Mouse (Mus musculus) E14TG2a.4 (cell line): ENCODE measurements around the gene Lyrm2.
A peak's percentile ranks its signal among the peaks of the same experiment; 100 is the strongest.

ENCODE experiments used
- H3K27me3 ChIP-seq: 2 replicates; pipeline ENCODE4 v1.6.1; 2014; ENCODE audit warnings: low read length, control low read depth; ENCODE audit not compliant: insufficient read depth
- H3K36me3 ChIP-seq: 2 replicates; pipeline ENCODE4 v1.6.1; 2014; ENCODE audit warnings: low read length, control low read depth; ENCODE audit not compliant: insufficient read depth
- H3K4me1 ChIP-seq: replicated peaks from 2 replicates; pipeline ENCODE4 v1.6.1; 2014; ENCODE audit warnings: low read depth, low read length, control low read depth
- H3K4me3 ChIP-seq: replicated peaks from 2 replicates; pipeline ENCODE4 v1.5.1; 2014; ENCODE audit warnings: mild to moderate bottlenecking, low read length
- H3K9me3 ChIP-seq: 2 replicates; pipeline ENCODE4 v1.6.1; 2014; ENCODE audit warnings: low read length, control low read depth
- CTCF ChIP-seq: conservative IDR thresholded peaks from 2 replicates; pipeline ENCODE4 v1.5.1; 2014; ENCODE audit warnings: low read length
- NANOG ChIP-seq: IDR thresholded peaks from 2 replicates; pipeline ENCODE4 v1.6.1; 2014; ENCODE audit warnings: borderline replicate concordance, low read length, mixed read lengths
- POU5F1 ChIP-seq: IDR thresholded peaks from 2 replicates; pipeline ENCODE4 v1.6.1; 2014; ENCODE audit warnings: low read length, borderline replicate concordance

Lyrm2 gene

DNA sequence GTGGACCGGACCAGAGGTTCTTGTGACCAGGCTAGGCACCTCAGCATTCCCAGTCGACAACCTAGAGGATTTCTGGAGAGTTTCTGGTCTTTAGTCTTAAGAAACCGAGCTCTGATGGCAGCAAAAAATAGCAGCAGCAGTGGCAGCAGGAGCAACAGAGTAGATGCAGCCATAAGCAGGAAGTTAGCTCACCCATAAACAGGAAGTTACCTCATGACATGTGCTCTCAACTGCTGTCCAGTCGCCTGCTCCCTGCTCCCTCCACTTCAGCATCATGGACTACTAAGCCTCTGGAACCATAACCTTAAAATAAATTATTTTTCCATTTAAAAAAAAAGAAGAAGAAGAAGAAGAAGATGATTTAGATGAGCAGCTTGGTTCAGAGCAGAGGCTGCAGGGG is 11.0 kb upstream of the Lyrm2 start:
- Histone ChIP-seq H3K4me1 (0 out of 2 replicates have a peak, but pooled peaks cover 4% of the 10 kb centered on the region), H3K27me3 (no peaks in the 10 kb centered on the region), H3K36me3 (no peaks in the 10 kb centered on the region), H3K4me3 (no peak overlapping the region), H3K9me3 (peaks cover 32% of the 10 kb centered on the region)
- TF ChIP-seq NANOG = no peak
- TF ChIP-seq POU5F1 = no peak
- no peak for TF ChIP-seq CTCF

DNA sequence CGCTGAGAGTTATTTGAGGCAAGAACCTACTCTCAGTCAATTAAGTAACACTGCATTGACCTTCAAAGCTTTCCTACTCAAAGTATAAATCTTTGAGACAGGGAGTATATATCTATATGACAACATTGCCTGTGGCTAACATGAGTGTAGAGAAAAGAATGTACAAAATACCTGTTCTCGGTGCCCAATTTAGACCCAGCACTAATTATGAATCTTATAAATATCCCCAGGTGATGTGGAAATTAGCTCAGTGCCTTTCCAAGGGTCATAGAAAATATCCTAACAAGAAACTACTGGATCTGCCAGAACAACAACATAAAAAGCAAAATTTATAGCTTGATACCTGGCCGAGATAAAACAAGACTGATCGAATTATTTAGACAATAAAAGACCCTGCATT is 1.1 kb upstream of the Lyrm2 start:
- Histone ChIP-seq H3K4me1 (peaks cover 18% of the 10 kb centered on the region), H3K27me3 (no peaks in the 10 kb centered on the region), H3K9me3 (no peaks in the 10 kb centered on the region), H3K36me3 (peaks cover 6% of the 10 kb centered on the region), H3K4me3 (peak overlapping the region; percentile 87)
- TF ChIP-seq CTCF (no peak), NANOG (no peak), POU5F1 (no peak)

DNA sequence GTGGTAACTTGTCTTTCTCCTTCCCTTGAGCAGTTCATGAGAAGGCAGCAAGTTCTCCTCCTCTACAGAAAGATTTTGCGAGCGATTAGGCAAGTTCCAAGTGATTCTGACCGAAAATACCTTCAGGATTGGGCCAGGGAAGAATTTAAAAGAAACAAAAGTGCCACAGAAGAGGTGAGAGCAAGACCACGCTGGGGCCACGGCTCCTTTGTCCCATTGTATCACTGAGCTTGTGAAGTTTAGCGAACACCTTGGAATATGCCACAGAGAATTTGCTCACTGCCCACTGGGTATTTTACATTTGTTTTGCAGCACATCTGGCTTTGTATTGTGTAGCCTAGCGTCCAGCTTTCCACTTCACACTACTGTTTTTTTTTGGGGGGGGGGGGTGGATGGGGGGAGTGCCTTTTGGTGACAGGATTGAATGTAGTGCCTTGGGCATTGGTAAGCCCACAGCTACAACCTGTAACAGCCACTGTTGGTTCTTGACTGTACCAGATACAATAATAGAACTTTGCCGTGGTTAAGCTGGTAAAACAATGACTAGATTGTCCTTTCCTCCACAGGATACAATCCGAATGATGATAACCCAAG is 621 bp downstream of the Lyrm2 start:
- peaks cover 8% of the 10 kb centered on the region for H3K36me3 ChIP-seq
- TF ChIP-seq NANOG = no peak
- no peak for TF ChIP-seq POU5F1
- TF ChIP-seq CTCF = no peak
- peak overlapping the region; percentile 87 for H3K4me3 ChIP-seq
- H3K4me1 ChIP-seq = peaks cover 18% of the 10 kb centered on the region
- no peaks in the 10 kb centered on the region for H3K27me3 ChIP-seq
- H3K9me3 ChIP-seq = no peaks in the 10 kb centered on the region

DNA sequence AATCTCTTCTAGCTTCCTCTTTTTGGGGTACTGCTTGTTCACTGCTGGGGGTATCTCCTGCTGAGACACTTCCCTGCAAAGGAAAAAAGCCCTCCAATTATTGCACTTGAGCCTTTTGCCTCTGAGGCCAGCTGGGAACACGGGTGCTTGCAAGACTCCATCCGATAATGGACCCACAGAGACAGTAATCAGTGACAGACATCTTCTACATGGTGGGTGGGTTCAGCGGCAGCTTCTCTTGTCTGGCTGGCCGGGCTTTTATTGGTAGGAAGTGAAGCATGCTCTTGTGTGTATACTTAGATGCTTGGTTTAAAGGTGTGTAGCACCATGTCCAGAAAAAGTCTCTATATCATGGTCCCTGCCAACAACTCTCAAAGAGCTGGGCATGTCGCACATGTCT is 17.4 kb downstream of the Lyrm2 start:
- no peaks in the 10 kb centered on the region for H3K27me3 ChIP-seq
- TF ChIP-seq POU5F1 (no peak), CTCF (no peak), NANOG (no peak)
- H3K36me3 ChIP-seq = peaks cover 39% of the 10 kb centered on the region
- H3K9me3 ChIP-seq = no peaks in the 10 kb centered on the region
- no peak overlapping the region for H3K4me3 ChIP-seq
- H3K4me1 ChIP-seq = peaks cover 14% of the 10 kb centered on the region

DNA sequence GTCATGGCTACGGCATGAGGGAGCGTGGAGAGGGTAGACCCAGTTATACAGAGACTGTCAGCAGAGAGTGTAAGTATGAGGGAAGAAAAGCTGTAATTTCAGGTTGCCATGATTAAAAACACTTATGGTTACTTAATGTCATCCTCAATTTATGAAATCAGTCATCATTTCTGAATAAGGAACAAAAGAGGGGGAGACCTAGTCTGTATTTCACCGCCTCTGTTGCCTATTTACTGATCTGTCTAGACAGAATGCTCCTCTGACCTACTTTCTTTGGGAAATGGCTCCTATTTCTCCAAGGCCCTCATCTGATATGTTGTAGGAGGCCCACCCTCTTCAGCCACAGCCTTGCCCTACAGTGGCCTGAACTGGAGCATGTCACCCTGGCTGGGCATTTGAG is 20.6 kb downstream of the Lyrm2 start:
- TF ChIP-seq CTCF = no peak
- no peak for TF ChIP-seq POU5F1
- H3K36me3 ChIP-seq = peaks cover 40% of the 10 kb centered on the region
- H3K4me3 ChIP-seq = no peak overlapping the region
- H3K9me3 ChIP-seq = no peaks in the 10 kb centered on the region
- H3K27me3 ChIP-seq = no peaks in the 10 kb centered on the region
- H3K4me1 ChIP-seq = peaks cover 19% of the 10 kb centered on the region

DNA sequence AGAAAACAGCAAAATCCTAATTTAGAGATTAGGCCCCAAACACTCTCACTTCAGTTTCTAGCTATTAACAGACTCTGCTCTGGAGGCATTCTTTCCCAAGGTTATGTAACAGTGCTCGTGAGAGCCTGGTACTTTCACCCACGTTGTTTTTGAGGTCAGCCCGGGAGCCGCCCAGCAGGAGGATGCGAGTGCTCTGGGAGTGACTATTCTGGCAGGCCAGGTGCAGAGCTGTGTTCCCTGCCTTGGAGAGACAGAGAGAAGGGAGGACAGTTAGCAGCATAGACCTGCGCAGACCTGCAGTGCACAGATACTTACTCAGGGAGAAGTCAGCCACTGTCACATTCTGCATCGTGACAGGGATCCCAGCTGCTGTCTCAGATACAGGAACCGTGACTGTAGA is 24.2 kb downstream of the Lyrm2 start:
- Histone ChIP-seq H3K27me3 (no peaks in the 10 kb centered on the region), H3K9me3 (no peaks in the 10 kb centered on the region), H3K4me3 (no peak overlapping the region), H3K36me3 (peaks cover 25% of the 10 kb centered on the region), H3K4me1 (0 out of 2 replicates have a peak, but pooled peaks cover 5% of the 10 kb centered on the region)
- TF ChIP-seq NANOG (no peak), CTCF (no peak), POU5F1 (no peak)

DNA sequence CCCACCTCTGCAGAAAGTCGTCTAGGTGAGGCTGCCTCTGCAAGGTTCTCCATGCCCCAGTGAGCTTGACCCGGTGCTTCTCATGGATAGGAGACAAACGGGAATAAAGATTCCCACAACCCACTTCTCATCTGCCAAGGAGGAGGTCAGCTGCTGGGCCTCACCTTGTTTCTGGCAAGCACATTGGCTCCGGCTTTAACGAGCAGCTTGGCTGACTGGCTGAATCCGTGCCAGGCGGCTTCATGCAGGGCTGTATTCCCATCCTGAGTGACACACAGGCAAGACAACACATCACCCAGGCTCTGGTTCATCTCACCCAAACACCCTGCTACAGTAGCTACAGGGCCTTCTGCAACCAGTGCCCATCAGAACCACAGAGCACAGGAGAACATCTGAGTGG is 26.9 kb downstream of the Lyrm2 start:
- 0 out of 2 replicates have a peak, but pooled peaks cover 8% of the 10 kb centered on the region for H3K4me1 ChIP-seq
- no peak overlapping the region for H3K4me3 ChIP-seq
- H3K9me3 ChIP-seq = no peaks in the 10 kb centered on the region
- H3K36me3 ChIP-seq = peaks cover 8% of the 10 kb centered on the region
- TF ChIP-seq CTCF = no peak
- no peak for TF ChIP-seq NANOG
- TF ChIP-seq POU5F1 = no peak
- no peaks in the 10 kb centered on the region for H3K27me3 ChIP-seq

GRCm38 (mm10) chr4:32828385-32829077 is 28.5 kb downstream of the Lyrm2 start:
- no peaks in the 10 kb centered on the region; the same call in 1 of the 2 replicates for H3K36me3 ChIP-seq
- no peak for TF ChIP-seq POU5F1
- no peaks in the 10 kb centered on the region for H3K9me3 ChIP-seq
- H3K27me3 ChIP-seq = no peaks in the 10 kb centered on the region
- H3K4me3 ChIP-seq = no peak overlapping the region
- peaks cover 20% of the 10 kb centered on the region for H3K4me1 ChIP-seq

DNA sequence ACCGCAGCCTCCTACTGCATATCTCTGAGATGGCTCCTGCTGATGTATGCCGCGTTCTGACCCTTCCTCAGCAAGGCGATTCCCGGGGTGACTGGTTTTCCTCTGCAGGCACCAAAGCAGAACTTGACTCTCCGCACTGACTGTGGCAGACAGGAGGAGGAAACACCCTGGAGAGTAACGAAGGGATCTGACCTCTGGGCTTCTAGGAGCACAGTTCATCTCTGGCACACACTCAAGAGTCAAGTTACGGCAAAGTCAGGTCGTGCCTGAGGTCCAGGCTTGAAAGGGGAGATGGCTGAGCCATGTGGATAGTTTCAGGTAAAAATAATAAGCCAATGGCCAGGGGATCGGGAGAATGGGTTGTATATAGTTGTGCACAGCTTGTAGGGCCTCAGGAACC is 29.3 kb downstream of the Lyrm2 start:
- no peaks in the 10 kb centered on the region; the same call in 1 of the 2 replicates for H3K36me3 ChIP-seq
- peaks cover 24% of the 10 kb centered on the region for H3K4me1 ChIP-seq
- H3K27me3 ChIP-seq = no peaks in the 10 kb centered on the region
- H3K4me3 ChIP-seq = no peak overlapping the region
- H3K9me3 ChIP-seq = no peaks in the 10 kb centered on the region
- no peak for TF ChIP-seq CTCF
